Mouse (Mus musculus): ENCODE measurements around the gene Bhlhe23. TPM values are rescaled to one million over a fixed set of nuclear protein-coding genes. Genes with fewer than 3 reads are reported as not detected.

The Bhlhe23 gene
- not detected for polyA plus RNA-seq (2014; fragmentation: Illumina TruSeq; extraction: RNeasy Lipid Tissue Mini Kit (QIAGEN cat#74804); ENCODE audit: low read depth, low replicate concordance)

GRCm38 (mm10) chr2:180776793-180777192, at the start of gene Bhlhe23:
Bhlhe23 (minus strand) TSS chr2:180776900.

GRCm38 (mm10) chr2:180724585-180725413, 51.9 kb downstream of the Bhlhe23 start, which contains the start of gene Slc17a9:
Slc17a9 (plus strand) TSS chr2:180725263.

Other genes with a start within 250 kb of the Bhlhe23 start
- gene Mrgbp, start 195.6 kb downstream of the Bhlhe23 start, polyA plus RNA-seq (2014; fragmentation: Illumina TruSeq; extraction: RNeasy Lipid Tissue Mini Kit (QIAGEN cat#74804); ENCODE audit: low read depth, low replicate concordance) = 77.9 TPM
- 9.0 TPM for gene Ogfr, start 187.7 kb downstream of the Bhlhe23 start, polyA plus RNA-seq (2014; fragmentation: Illumina TruSeq; extraction: RNeasy Lipid Tissue Mini Kit (QIAGEN cat#74804); ENCODE audit: low read depth, low replicate concordance)
- 1.1 TPM for gene Col9a3, start 179.1 kb downstream of the Bhlhe23 start, polyA plus RNA-seq (2014; fragmentation: Illumina TruSeq; extraction: RNeasy Lipid Tissue Mini Kit (QIAGEN cat#74804); ENCODE audit: low read depth, low replicate concordance)
- 418 TPM for gene Tcfl5, start 134.2 kb downstream of the Bhlhe23 start, polyA plus RNA-seq (2014; fragmentation: Illumina TruSeq; extraction: RNeasy Lipid Tissue Mini Kit (QIAGEN cat#74804); ENCODE audit: low read depth, low replicate concordance)
- 33.7 TPM for gene Dido1, start 66.9 kb downstream of the Bhlhe23 start, polyA plus RNA-seq (2014; fragmentation: Illumina TruSeq; extraction: RNeasy Lipid Tissue Mini Kit (QIAGEN cat#74804); ENCODE audit: low read depth, low replicate concordance)
- 39.3 TPM for gene Gid8, start 66.8 kb downstream of the Bhlhe23 start, polyA plus RNA-seq (2014; fragmentation: Illumina TruSeq; extraction: RNeasy Lipid Tissue Mini Kit (QIAGEN cat#74804); ENCODE audit: low read depth, low replicate concordance)
- 1.4 TPM for gene Slc17a9, start 51.6 kb downstream of the Bhlhe23 start, polyA plus RNA-seq (2014; fragmentation: Illumina TruSeq; extraction: RNeasy Lipid Tissue Mini Kit (QIAGEN cat#74804); ENCODE audit: low read depth, low replicate concordance)
- gene Ythdf1, start 144.0 kb upstream of the Bhlhe23 start, polyA plus RNA-seq (2014; fragmentation: Illumina TruSeq; extraction: RNeasy Lipid Tissue Mini Kit (QIAGEN cat#74804); ENCODE audit: low read depth, low replicate concordance) = 22.9 TPM
- not detected for gene Birc7, start 152.1 kb upstream of the Bhlhe23 start, polyA plus RNA-seq (2014; fragmentation: Illumina TruSeq; extraction: RNeasy Lipid Tissue Mini Kit (QIAGEN cat#74804); ENCODE audit: low read depth, low replicate concordance)
- 0.55 TPM for gene Nkain4, start 177.8 kb upstream of the Bhlhe23 start, polyA plus RNA-seq (2014; fragmentation: Illumina TruSeq; extraction: RNeasy Lipid Tissue Mini Kit (QIAGEN cat#74804); ENCODE audit: low read depth, low replicate concordance)
- gene Arfgap1, start 190.3 kb upstream of the Bhlhe23 start, polyA plus RNA-seq (2014; fragmentation: Illumina TruSeq; extraction: RNeasy Lipid Tissue Mini Kit (QIAGEN cat#74804); ENCODE audit: low read depth, low replicate concordance) = 4.7 TPM
- gene Col20a1, start 209.6 kb upstream of the Bhlhe23 start, polyA plus RNA-seq (2014; fragmentation: Illumina TruSeq; extraction: RNeasy Lipid Tissue Mini Kit (QIAGEN cat#74804); ENCODE audit: low read depth, low replicate concordance) = 2.5 TPM

All from testis, adult 10 weeks (tissue).